Mouse (Mus musculus): ENCODE measurements around the gene Casq2.

DNA sequence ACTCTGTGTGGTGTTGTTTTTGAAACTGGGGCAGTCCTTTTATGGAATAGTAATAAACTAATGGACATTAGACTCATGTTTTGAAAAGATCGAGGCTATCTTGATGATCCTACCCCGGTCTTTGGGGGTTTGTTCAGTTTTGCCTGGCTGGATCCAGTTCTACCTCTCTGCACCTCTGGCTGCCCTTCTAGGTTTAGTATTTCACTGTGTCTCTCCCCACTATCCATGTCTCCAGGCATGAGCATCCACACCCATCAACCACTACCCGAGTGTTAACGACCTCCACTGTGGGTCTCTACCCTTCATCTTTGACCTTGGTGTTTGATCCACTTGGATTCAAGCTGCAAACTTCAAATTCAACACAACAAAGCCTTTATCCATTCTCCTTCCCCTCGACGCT lies 60.2 kb downstream of the Casq2 start:
- no peak for TF ChIP-seq CTCF (IDR thresholded peaks at IDR 0.05)
- TF ChIP-seq POLR2A (IDR thresholded peaks at IDR 0.05; ENCODE audit: insufficient read depth, low read depth, low read length): no peak
- no peak for TF ChIP-seq EP300 (IDR thresholded peaks at IDR 0.05; ENCODE audit: insufficient read depth, low read depth, low read length)
